27 mouse cellular contexts compared by ENCODE assay signal in genomic region chr11:60061504-60062006, GRCm38 (mm10).
"Had no signal": no experiment of that assay in that cellular context is flagged by ENCODE, and none has a peak within 500 bp of the region (broad histone marks: within the 10 kb centered on the region; RNA-seq: fewer than 3 reads in every experiment).

No protein-coding gene starts in this region.

- H3K36me3 ChIP-seq: heart, embryonic 10.5 days; heart, embryonic 12.5 days; hindbrain, embryonic 10.5 days; hindbrain, embryonic 12.5 days; limb, embryonic 10.5 days; limb, embryonic 12.5 days; liver, embryonic 13.5 days; liver, embryonic 15.5 days had no signal

- H3K27ac ChIP-seq: gastrocnemius, adult 2 months; heart, embryonic 10.5 days; hindbrain, embryonic 10.5 days; hindbrain, embryonic 12.5 days; hindbrain, embryonic 14.5 days; layer of hippocampus, adult 2 months; left cerebral cortex, adult 2 months; limb, embryonic 10.5 days; limb, embryonic 12.5 days; liver, embryonic 13.5 days; liver, embryonic 15.5 days had no signal

- H3K9me3 ChIP-seq: heart, embryonic 10.5 days; heart, embryonic 12.5 days; hindbrain, embryonic 10.5 days; hindbrain, embryonic 12.5 days; limb, embryonic 10.5 days; limb, embryonic 12.5 days; liver, embryonic 13.5 days; liver, embryonic 15.5 days had no signal

- H3K4me1 ChIP-seq: hindbrain, embryonic 10.5 days; hindbrain, embryonic 12.5 days; limb, embryonic 10.5 days had no signal

- H3K9ac ChIP-seq: heart, embryonic 12.5 days; hindbrain, embryonic 12.5 days; hindbrain, embryonic 14.5 days; limb, embryonic 12.5 days; liver, embryonic 13.5 days; liver, embryonic 15.5 days had no signal

- H3K27me3 ChIP-seq: heart, embryonic 12.5 days; hindbrain, embryonic 12.5 days; liver, embryonic 15.5 days had no signal

- DNase-seq: gastrocnemius, adult 2 months; gastrocnemius, postnatal 10 days; gastrocnemius, postnatal 25 days; heart, adult 18-20 months; heart, postnatal 10 days; heart, postnatal 4 days; kidney, adult 18-20 months; kidney, adult 8-10 months; kidney, postnatal 10 days; kidney, postnatal 25 days; kidney, postnatal 4 days; liver; liver, embryonic 13.5 days had no signal

- ATAC-seq: hindbrain, embryonic 16.5 days; inflammation-experienced regulatory T-cells, adult 6 months; intestine, embryonic 16.5 days had no signal

- H3K4me3 ChIP-seq: gastrocnemius, adult 2 months; heart, embryonic 10.5 days; heart, embryonic 12.5 days; hindbrain, embryonic 10.5 days; hindbrain, embryonic 12.5 days; layer of hippocampus, adult 2 months; left cerebral cortex, adult 2 months; limb, embryonic 10.5 days; limb, embryonic 12.5 days; liver, embryonic 13.5 days; liver, embryonic 15.5 days had no signal

- H3K4me2 ChIP-seq: heart, embryonic 12.5 days; hindbrain, embryonic 12.5 days; hindbrain, embryonic 14.5 days; limb, embryonic 12.5 days; liver, embryonic 11.5 days; liver, embryonic 13.5 days; liver, embryonic 15.5 days had no signal
